Mouse (Mus musculus) gastrocnemius, adult 2 months (tissue): Measurements from ENCODE around the gene Ldb1. TPM values are rescaled to one million over a fixed set of nuclear protein-coding genes. Genes with fewer than 3 reads are reported as not detected.

ENCODE experiments used
- DNase-seq: peaks from one replicate; pipeline ENCODE4 v3.0.0; 2022
- H3K27ac ChIP-seq: fragments of 200-600 bp; 2 replicates; pipeline ENCODE4 v1.8.1; 2022; ENCODE audit warnings: mild to moderate bottlenecking
- H3K4me3 ChIP-seq: fragments of 200-600 bp; 2 replicates; pipeline ENCODE4 v1.8.1; 2022; ENCODE audit warnings: mild to moderate bottlenecking, moderate library complexity
- CTCF ChIP-seq: fragments of 200-600 bp; IDR thresholded peaks from 2 replicates; pipeline ENCODE4 v1.8.1; 2022; ENCODE audit warnings: antibody characterized with exemption, mild to moderate bottlenecking, moderate library complexity
- intact Hi-C: fragments of 180-260 bp; cut with DNase I; formaldehyde crosslinking; loops from one replicate; pipeline ENCODE4 v1.15.1; 2025
- total RNA-seq, 2 experiments: library from RNA; stranded (reverse); gene quantifications; 2 replicates each; pipeline ENCODE4 v1.2.3; 2021

Ldb1 gene
- total RNA-seq, 2 experiments from 2014 or later, result 17.8 to 19.5 TPM

DNA sequence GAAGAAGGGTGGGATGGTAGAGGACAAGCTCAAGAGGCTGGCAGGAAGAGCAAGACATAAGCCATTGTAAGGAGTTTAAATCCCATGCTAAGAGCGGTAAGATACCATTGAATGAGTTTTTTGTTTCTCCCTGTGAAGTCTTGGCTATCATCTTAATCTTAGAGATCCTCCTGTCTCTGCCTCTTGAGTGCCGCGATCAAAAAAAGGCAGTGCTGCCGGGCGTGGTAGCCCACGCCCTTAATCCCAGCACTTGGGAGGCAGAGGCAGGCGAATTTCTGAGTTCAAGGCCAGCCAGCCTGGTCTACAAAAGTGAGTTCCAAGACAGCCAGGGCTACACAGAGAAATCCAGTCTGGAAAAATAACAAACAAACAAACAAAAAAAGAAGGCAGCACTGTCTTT is 13.5 kb upstream of the Ldb1 start:
- TF ChIP-seq CTCF, result no peak
- Histone ChIP-seq H3K27ac (no peak overlapping the region), H3K4me3 (no peak overlapping the region)
- intact Hi-C loops, result loop anchor here (1.0 kb wide), 1 partner anchor 15 kb away; no protein-coding TSS in a partner anchor
- no peak for DNase-seq

DNA sequence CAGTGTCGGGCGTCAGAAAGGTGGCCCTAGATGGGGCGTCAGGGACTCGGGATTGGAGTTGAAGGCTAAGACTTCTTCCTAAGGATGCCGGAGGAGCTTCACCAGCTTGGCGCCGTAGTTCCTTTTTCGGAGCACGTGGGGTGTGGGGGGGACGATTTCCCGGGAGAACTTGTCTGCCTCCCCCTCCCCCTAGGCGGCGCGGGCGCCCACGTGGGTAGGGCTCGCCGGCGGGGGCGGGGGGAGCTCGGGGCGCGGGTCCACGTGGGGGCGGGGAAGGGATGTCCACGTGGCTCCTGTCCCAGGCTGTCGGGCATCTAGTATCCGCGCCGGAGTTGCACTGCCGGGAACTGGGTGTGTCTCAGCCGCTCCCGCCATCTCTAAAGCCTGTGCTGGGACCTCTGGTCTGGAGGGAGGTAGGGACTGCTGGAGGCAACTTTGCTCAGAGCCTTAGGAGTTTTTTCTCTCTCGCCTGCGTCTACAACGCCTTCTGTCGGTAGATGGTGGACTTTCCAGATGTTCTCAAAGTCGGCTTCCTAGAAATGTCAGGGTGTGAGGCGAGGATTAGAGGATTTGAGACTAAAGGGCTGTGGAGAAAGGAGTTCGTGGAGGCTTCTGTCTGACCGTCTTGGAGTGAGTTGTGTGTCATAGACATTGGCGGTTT is 12.1 kb upstream of the Ldb1 start:
- peak overlapping the region; percentile 77 for H3K4me3 ChIP-seq
- intact Hi-C loops, result no loop called here
- DNase-seq, result peak; percentile 91
- peak overlapping the region; percentile 98 for H3K27ac ChIP-seq
- TF ChIP-seq CTCF, result peak; percentile 23

GRCm38 (mm10) chr19:46056388-46056946 is 11.5 kb upstream of the Ldb1 start:
- peak overlapping the region; percentile 77 for H3K4me3 ChIP-seq
- intact Hi-C loops, result no loop called here
- peak overlapping the region; percentile 98 for H3K27ac ChIP-seq
- DNase-seq, result peak; percentile 95
- no peak for TF ChIP-seq CTCF

DNA sequence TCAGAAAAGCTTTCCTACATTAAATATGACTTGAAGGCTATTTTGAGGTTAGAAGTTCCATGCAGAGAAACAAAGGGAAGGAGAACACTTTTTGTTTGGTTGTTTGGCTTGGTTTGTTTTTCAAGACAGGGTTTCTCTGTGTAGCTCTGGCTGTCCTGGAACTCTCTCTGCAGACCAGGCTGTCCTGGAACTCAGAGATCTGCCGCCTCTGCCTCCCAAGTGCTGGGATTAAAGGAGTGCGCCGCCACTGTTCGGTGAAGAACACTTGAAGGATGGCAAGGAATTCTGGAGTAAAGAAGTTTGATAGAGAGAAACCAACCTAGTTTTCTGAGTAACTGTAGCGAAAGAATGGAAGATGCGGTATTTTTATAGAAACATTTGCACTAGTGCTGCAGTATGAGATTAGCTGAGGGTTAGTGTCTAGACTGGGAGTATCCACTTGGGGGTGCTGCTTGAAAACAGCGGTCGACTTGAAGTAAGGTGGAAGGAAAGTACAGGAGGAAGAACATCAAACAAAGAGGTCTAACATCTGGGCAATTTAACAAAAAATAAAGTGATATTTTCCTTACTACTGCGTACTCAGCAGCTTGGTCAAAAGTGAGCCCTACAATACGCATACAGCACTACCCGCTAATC is 10.9 kb upstream of the Ldb1 start:
- peak overlapping the region; percentile 98 for H3K27ac ChIP-seq
- peak; percentile 54 for DNase-seq
- peak; percentile 75 for TF ChIP-seq CTCF
- peak overlapping the region; percentile 77 for H3K4me3 ChIP-seq
- intact Hi-C loops, result no loop called here

DNA sequence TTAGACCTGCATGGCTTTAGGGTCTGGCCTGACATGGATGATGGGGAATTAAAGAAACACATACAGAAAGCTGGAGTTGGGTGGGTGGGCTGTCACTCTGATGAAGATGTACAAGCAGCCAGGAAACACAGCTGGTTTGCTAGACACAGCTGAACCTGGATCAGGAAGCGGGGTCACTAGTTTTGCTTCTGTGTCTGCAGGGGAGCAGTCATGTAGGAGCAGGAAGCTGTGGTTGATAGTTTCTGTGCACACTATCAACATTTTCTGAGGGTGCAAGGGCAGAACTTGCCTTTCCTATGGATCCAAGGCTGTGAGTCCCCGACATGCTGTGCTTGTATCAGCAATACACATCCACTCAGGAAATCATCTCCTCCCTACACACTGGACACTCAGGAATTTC is 5.4 kb upstream of the Ldb1 start:
- intact Hi-C loops, result no loop called here
- no peak for DNase-seq
- Histone ChIP-seq H3K27ac (no peak overlapping the region), H3K4me3 (no peak overlapping the region)
- no peak for TF ChIP-seq CTCF

DNA sequence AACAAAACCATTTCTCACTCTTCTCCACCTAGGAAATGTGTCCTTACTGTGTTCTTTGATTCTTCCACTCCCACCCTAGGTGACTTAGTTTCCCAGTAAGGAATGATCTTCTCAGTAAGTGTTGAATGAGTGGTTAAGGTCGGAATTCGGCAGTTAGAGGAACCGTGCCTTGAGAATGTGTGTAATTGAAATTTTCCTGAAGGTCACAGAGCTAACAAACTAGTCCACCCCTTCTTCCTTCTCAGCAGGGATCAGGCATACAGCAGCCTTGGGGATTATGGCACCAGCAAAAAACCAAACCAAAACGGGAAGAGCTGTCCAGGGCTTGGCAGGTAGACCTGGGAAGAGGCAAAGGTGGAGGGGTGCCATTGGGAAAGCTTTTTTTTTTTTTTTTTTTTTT is 4.1 kb upstream of the Ldb1 start:
- no peak overlapping the region for H3K4me3 ChIP-seq
- intact Hi-C loops, result no loop called here
- H3K27ac ChIP-seq, result no peak overlapping the region
- no peak for TF ChIP-seq CTCF
- no peak for DNase-seq

DNA sequence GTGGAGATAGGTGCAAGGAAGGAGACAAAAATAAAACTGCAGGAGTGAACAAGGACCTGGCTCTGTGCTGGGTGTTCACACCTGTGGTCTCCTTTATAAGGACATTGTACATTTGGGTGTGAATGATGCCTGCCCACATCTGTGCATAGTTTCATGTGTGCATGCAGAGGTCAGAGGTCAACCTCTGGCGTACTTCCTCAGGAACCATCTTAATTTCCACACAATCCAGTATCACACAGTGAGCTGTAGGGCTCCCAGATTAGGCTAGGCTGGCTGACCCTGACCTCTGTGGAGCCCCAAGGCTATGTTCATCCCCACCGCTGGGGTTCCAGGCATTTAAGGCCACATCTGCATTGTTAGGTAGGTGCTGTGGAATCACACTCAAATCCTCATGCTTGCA is 2.4 kb upstream of the Ldb1 start:
- no peak for TF ChIP-seq CTCF
- H3K4me3 ChIP-seq, result no peak overlapping the region
- intact Hi-C loops, result no loop called here
- no peak overlapping the region; the same call in 1 of the 2 replicates for H3K27ac ChIP-seq
- DNase-seq, result no peak

GRCm38 (mm10) chr19:46046621-46047025 is 1.6 kb upstream of the Ldb1 start:
- Histone ChIP-seq H3K27ac (peak overlapping the region; percentile 97), H3K4me3 (peak overlapping the region; percentile 97)
- DNase-seq, result no peak
- no peak for TF ChIP-seq CTCF
- intact Hi-C loops, result no loop called here

DNA sequence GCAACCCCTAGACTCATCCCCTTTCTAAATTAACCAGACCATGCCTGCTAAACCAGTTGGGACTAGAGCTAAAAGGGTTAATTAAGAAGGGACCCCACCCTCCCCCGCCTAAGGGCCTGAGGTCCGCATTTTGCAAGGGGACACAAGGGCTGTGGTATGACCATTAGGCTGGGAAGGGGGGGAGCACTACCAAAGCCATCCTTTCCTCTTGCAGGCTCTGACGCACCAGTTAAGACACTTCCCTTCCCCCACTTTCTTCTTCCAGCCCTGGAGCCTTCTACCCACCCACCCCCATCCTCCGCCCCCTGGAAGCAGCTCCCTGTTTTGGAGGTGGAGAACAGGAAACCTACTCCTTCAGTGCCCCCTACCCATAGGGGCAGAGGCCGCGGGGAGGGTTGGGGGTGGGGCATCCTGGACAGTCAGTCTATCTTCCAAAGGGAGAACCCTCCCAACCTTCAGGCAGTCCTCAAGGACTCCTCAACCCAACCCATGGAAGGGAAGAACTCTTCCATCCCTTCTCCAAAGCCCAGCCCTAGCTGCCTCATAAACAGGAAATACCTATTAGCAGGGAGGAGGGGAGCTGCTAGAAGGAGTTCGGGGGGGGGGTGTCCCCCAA is 790 bp upstream of the Ldb1 start:
- TF ChIP-seq CTCF, result no peak
- peak overlapping the region; percentile 97 for H3K27ac ChIP-seq
- intact Hi-C loops, result no loop called here
- DNase-seq, result peak; percentile 68
- H3K4me3 ChIP-seq, result peak overlapping the region; percentile 97

DNA sequence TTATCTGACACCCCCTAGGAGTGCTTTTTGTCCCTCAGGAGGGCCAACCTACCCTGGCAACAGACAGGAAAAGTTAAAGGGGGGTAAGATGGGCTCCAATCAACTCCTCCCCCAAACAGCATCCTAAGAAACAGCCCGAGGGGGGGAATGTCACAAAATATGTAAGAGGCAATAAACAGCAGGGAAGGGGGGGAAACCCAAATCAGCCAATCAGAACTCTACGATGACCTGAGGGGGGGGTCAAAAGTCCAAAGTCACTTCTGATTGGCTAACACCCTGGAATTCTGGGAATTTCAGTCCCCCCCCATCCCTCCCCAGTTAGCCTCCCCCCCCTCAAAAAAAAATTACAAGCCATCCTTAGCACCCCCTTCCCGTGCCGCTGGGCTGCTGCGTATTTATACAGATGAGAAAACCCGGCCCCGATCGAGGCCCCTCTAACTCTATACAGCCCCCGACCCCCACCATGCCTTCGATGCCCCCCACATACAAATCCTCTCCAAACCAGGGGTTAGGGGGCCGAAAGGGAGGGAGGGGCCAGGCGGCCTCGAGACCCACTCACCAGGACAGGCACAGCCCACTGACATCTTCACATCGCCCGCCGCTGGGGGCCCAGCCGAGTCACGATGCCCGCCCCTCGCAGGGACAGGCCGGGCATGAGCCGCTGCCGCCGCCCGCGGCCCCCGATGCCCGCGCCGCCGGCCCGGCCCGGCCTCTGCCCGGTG is 582 bp downstream of the Ldb1 start, which contains the start of gene Pprc1:
Gene Pprc1 (plus strand): TSS at position 616 of the 722 bp plus-strand sequence.
- DNase-seq, result peak; percentile 60
- intact Hi-C loops, result loop anchor here (5.0 kb wide), 1 partner anchor 42 kb away; the partner anchor contains the start of gene Hps6
- no peak for TF ChIP-seq CTCF
- Histone ChIP-seq H3K27ac (peak within 1 kb of the TSS; percentile 97), H3K4me3 (peak within 1 kb of the TSS; percentile 97)

DNA sequence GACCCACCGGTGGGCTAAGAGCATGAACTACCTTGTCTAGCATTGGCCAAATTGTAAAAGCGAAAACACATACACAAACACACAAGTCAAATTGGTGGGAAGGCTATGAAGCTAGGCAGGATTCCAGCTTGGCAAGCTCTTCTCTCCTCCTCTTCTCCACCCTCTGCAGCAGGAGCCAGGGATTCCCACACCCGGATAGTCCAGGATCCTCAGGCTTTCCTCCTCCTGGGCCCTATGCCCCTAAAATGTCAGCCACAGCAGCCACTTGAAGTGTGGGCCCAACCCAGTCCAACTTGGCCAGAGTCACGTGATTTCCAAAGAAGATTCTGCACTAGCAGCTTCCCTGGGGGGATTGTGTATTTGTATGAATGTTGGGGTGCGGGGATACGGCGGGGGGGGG is 1.6 kb downstream of the Ldb1 start:
- intact Hi-C loops, result loop anchor here (5.0 kb wide), 1 partner anchor 41 kb away; the partner anchor contains the start of gene Hps6
- peak overlapping the region; percentile 97 for H3K4me3 ChIP-seq
- DNase-seq, result peak; percentile 61

DNA sequence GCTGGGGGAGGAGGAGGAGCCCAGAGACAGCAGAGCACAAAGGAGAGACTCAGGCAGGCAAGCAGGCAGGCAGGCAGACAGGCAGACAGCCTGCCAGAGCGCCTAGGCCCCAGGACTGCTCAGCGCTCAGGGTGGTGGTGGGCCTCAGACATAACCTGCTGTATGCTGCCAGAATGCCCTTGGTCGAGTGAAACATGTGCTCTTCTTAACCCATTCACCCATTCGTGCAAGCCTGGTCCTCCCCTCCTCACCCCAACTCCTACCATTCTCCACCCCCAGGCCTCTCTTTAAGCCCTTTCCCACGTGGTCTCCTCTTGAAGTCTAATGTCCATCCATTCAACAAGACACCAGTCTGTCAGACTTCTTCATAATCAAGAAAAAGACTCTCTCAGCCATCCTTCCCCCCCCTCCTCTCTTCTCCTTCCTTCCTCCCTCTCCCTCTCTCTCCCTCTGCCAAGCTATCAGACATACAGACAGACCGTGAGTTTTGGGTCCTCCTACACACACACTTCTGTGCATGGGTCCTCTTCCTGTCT is 2.5 kb downstream of the Ldb1 start:
- peak; percentile 42 for DNase-seq
- Histone ChIP-seq H3K27ac (peak overlapping the region; percentile 97), H3K4me3 (peak overlapping the region; percentile 97)
- intact Hi-C loops, result loop anchor here (5.0 kb wide), 1 partner anchor 40 kb away; the partner anchor contains the start of gene Hps6
- no peak for TF ChIP-seq CTCF

More for the DNA sequence above, 1.6 kb downstream of the Ldb1 start:
- H3K27ac ChIP-seq, result peak overlapping the region; percentile 97
- TF ChIP-seq CTCF, result no peak
